Mouse (Mus musculus): ENCODE data around the gene Mdm4. TPM values are rescaled to one million over a fixed set of nuclear protein-coding genes. Genes with fewer than 3 reads are reported as not detected.
"Not testable (repeated sequence)": the region's sequence is repeated elsewhere in the genome, so short reads cannot be mapped to it uniquely, and the experiment has no call there.

Gene Mdm4
- polyA plus RNA-seq, 1 experiment from 2014 or later: 36.5 TPM

DNA sequence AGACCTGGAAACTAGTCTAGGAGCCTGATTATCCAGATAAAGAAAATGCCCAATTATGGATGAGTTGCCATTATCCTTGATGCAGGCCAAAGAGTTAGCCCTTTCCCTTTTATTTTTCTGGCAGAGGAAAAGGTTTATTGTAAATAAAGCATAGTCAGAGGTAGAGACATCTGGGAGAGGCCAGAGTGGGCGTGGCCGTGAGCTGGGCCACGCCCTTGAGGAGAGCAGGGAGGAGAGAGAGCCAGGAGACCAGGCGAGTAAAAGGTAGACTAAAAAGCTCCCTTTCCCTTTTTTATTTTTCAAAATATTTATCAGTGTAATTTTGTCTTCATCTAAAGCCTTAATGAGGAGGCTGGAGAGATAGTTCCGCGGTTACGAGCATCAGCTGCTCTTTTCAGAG lies 2.4 kb downstream of the Mdm4 start:
- Histone ChIP-seq H3K4me3 (ENCODE audit: low read depth, low read length) (no peak overlapping the region), H3K9me3 (ENCODE audit: control insufficient read depth, low read length) (no peaks in the 10 kb centered on the region), H3K4me2 (no peak overlapping the region), H3K36me3 (ENCODE audit: control insufficient read depth, insufficient read depth, low read length) (no peaks in the 10 kb centered on the region), H3K4me1 (ENCODE audit: control insufficient read depth, insufficient read depth, low read length) (peaks cover 10% of the 10 kb centered on the region), H3K27me3 (ENCODE audit: control insufficient read depth, insufficient read depth, low read length) (no peaks in the 10 kb centered on the region), H3K9ac (ENCODE audit: low read length) (no peak overlapping the region), H3K27ac (ENCODE audit: low read depth, low read length) (no peak overlapping the region)
- no peak for DNase-seq (ENCODE audit: low spot score, missing footprints)
- 30% methylated on average over 7 of the region's 7 CpGs for WGBS
- ATAC-seq (ENCODE audit: low FRiP score): no peak

DNA sequence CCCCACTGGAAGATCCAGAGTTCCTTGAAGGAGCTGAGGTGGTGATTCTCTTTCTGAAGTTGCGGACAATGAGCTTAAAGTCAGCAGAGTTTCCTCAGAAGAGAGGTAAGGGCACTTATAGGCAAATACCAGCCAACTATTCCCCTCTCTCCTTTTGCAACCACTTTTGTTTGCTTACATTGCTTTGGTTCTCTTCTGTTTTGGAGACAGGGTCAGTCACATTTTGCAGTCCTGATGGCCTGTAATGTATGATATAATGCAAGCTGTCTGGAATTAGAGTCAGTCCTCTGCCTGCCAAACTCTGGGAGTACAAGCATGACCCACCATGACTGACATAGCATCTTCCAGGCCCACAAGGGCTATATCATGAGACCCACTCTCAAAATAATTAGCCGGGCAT lies 3.2 kb downstream of the Mdm4 start:
- Histone ChIP-seq H3K36me3 (ENCODE audit: control insufficient read depth, insufficient read depth, low read length) (no peaks in the 10 kb centered on the region), H3K9ac (ENCODE audit: low read length) (no peak overlapping the region), H3K4me3 (ENCODE audit: low read depth, low read length) (no peak overlapping the region), H3K27ac (ENCODE audit: low read depth, low read length) (no peak overlapping the region), H3K4me1 (ENCODE audit: control insufficient read depth, insufficient read depth, low read length) (peaks cover 6% of the 10 kb centered on the region), H3K4me2 (no peak overlapping the region), H3K27me3 (ENCODE audit: control insufficient read depth, insufficient read depth, low read length) (no peaks in the 10 kb centered on the region), H3K9me3 (ENCODE audit: control insufficient read depth, low read length) (no peaks in the 10 kb centered on the region)
- WGBS: 94% methylated on average over 2 of the region's 2 CpGs
- DNase-seq (ENCODE audit: low spot score, missing footprints) (peak; percentile 76), ATAC-seq (ENCODE audit: low FRiP score) (no peak)

DNA sequence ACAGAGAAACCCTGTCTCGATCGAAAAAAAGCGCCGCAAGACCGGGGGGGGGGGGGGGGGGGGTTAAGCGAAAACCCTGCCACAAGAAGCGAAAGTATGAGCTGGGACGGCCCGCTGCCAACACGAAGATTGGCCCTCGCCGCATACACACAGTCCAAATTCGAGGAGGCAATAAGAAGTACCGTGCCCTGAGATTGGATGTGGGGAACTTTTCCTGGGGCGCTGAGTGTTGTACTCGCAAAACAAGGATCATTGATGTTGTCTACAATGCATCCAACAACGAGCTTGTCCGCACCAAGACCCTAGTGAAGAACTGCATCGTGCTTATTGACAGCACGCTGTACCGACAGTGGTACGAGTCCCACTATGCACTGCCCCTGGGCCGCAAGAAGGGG lies 4.6 kb downstream of the Mdm4 start:
- not testable (repeated sequence) for H3K36me3 ChIP-seq (ENCODE audit: control insufficient read depth, insufficient read depth, low read length); H3K27ac ChIP-seq (ENCODE audit: low read depth, low read length); H3K4me1 ChIP-seq (ENCODE audit: control insufficient read depth, insufficient read depth, low read length); ATAC-seq (ENCODE audit: low FRiP score); H3K9me3 ChIP-seq (ENCODE audit: control insufficient read depth, low read length); H3K27me3 ChIP-seq (ENCODE audit: control insufficient read depth, insufficient read depth, low read length)
- peak; percentile 80 for DNase-seq (ENCODE audit: low spot score, missing footprints)
- WGBS: 39% methylated on average over 23 of the region's 23 CpGs
- Histone ChIP-seq H3K4me3 (ENCODE audit: low read depth, low read length) (peak overlapping the region; percentile 85), H3K4me2 (peak overlapping the region; percentile 67; the same call in 1 of the 2 replicates), H3K9ac (ENCODE audit: low read length) (peak overlapping the region; percentile 97; the same call in 1 of the 2 replicates)

DNA sequence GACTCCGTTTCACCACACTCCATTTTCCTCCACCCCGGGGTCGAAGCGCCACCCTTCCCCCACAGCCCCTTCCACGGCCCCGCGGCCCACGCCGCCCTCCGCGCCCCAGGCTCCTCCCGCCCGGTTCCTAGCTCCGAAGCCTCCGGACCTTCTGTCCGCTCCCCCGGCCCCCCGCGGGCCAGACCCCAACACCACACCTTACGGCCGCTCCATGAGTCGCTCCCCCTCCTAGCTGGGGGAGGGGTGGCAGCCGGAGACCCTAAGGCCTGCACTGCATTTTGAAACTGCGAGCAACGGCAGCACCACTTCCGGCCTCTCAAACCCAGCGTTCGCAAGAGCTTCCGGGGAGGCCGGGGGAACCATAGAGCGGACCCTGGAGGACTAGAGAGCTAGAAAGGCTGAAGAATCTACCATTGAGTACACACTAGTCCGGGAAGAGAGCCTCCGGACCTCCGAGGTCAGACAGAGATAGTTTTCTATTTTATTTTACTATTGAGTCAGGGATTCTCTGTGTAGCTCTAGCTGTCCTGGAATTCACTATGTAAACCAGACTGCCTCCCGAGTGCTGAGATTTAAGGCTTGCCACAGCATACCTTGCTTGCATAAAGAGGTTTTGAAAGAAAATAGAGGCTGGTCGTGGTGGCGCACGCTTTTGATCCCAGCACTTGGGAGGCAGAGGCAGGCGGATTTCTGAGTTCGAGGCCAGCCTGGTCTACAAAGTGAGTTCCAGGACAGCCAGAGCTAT lies 5.1 kb downstream of the Mdm4 start:
- no peaks in the 10 kb centered on the region for H3K36me3 ChIP-seq (ENCODE audit: control insufficient read depth, insufficient read depth, low read length)
- peak overlapping the region; percentile 67 for H3K4me2 ChIP-seq
- WGBS: 0% methylated on average over 40 of the region's 40 CpGs
- H3K9me3 ChIP-seq (ENCODE audit: control insufficient read depth, low read length): no peaks in the 10 kb centered on the region
- peak overlapping the region; percentile 85 for H3K4me3 ChIP-seq (ENCODE audit: low read depth, low read length)
- peak overlapping the region; percentile 87 for H3K27ac ChIP-seq (ENCODE audit: low read depth, low read length)
- ATAC-seq (ENCODE audit: low FRiP score) (peak; percentile 95), DNase-seq (ENCODE audit: low spot score, missing footprints) (peak; percentile 98)
- peaks cover 6% of the 10 kb centered on the region for H3K4me1 ChIP-seq (ENCODE audit: control insufficient read depth, insufficient read depth, low read length)
- no peaks in the 10 kb centered on the region for H3K27me3 ChIP-seq (ENCODE audit: control insufficient read depth, insufficient read depth, low read length)
- peak overlapping the region; percentile 97 for H3K9ac ChIP-seq (ENCODE audit: low read length)

DNA sequence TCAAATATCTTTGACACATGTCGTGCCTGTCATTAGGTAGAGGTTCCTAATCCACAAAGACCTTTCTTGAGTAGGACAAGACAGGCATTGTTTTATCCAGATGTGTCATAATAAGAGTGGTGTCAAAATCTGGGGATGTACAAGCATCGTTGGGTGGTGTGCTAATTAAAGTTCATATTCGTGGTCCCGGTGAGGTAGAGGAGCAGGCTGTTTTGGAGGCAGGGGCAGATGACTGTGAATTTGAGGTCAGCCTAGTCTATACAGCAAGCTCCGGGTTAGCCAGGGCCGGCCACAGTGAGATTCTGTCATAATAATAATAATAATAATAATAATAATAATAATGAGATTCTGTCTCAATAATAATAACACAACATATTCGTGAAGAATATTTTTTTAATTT lies 5.9 kb downstream of the Mdm4 start:
- no peaks in the 10 kb centered on the region for H3K9me3 ChIP-seq (ENCODE audit: control insufficient read depth, low read length)
- no peak overlapping the region for H3K27ac ChIP-seq (ENCODE audit: low read depth, low read length)
- ATAC-seq (ENCODE audit: low FRiP score) (peak; percentile 30; the same call in 1 of the 2 replicates), DNase-seq (ENCODE audit: low spot score, missing footprints) (peak; percentile 73)
- H3K4me2 ChIP-seq: peak overlapping the region; percentile 67
- WGBS: 39% methylated on average over 7 of the region's 7 CpGs
- peak overlapping the region; percentile 97 for H3K9ac ChIP-seq (ENCODE audit: low read length)
- peaks cover 6% of the 10 kb centered on the region for H3K4me1 ChIP-seq (ENCODE audit: control insufficient read depth, insufficient read depth, low read length)
- H3K36me3 ChIP-seq (ENCODE audit: control insufficient read depth, insufficient read depth, low read length): no peaks in the 10 kb centered on the region
- H3K27me3 ChIP-seq (ENCODE audit: control insufficient read depth, insufficient read depth, low read length): no peaks in the 10 kb centered on the region
- peak overlapping the region; percentile 85 for H3K4me3 ChIP-seq (ENCODE audit: low read depth, low read length)

DNA sequence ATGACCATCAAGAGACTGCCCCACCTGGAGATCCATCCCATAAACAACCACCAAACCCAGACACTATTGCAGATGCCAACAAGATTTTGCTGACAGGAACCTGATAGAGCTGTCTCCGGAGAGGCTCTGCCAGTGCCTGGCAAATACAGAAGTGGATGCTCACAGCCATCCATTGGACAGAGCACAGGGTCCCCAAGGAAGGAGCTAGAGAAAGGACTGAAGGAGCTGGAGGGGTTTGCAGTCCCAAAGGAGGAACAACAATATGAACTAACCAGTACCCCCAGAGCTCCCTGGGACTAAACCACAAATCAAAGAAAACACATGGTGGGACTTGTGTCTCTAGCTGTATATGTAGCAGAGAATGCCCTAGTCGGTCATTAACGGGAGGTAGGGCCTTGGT lies 6.6 kb downstream of the Mdm4 start:
- not testable (repeated sequence) for H3K9ac ChIP-seq (ENCODE audit: low read length); H3K4me3 ChIP-seq (ENCODE audit: low read depth, low read length); H3K4me1 ChIP-seq (ENCODE audit: control insufficient read depth, insufficient read depth, low read length); H3K36me3 ChIP-seq (ENCODE audit: control insufficient read depth, insufficient read depth, low read length); H3K27ac ChIP-seq (ENCODE audit: low read depth, low read length); H3K27me3 ChIP-seq (ENCODE audit: control insufficient read depth, insufficient read depth, low read length); H3K9me3 ChIP-seq (ENCODE audit: control insufficient read depth, low read length); ATAC-seq (ENCODE audit: low FRiP score)
- WGBS: 93% methylated on average over 3 of the region's 3 CpGs
- peak overlapping the region; percentile 67; the same call in 1 of the 2 replicates for H3K4me2 ChIP-seq
- DNase-seq (ENCODE audit: low spot score, missing footprints): peak; percentile 61

DNA sequence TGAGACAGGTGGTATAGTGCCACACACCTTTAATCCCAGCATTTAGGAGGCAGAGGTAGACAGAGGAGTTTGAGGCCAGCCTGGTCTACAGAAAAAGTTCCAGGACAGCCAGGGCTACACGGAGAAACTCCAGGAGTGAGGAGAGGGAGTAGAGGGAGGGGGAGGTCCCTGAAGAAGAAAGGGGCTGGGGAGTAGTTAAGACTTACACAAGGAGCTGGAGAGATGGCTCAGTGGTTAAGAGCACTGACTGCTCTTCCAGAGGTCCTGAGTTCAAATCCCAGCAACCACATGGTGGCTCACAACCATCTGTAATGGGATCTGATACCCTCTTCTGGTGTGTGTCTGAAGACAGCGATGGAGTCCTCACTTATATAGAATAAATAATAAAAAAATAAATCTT lies 8.4 kb downstream of the Mdm4 start:
- not testable (repeated sequence) for H3K27ac ChIP-seq (ENCODE audit: low read depth, low read length); H3K27me3 ChIP-seq (ENCODE audit: control insufficient read depth, insufficient read depth, low read length); H3K4me2 ChIP-seq; H3K9me3 ChIP-seq (ENCODE audit: control insufficient read depth, low read length); H3K4me1 ChIP-seq (ENCODE audit: control insufficient read depth, insufficient read depth, low read length); H3K9ac ChIP-seq (ENCODE audit: low read length); ATAC-seq (ENCODE audit: low FRiP score); H3K36me3 ChIP-seq (ENCODE audit: control insufficient read depth, insufficient read depth, low read length); H3K4me3 ChIP-seq (ENCODE audit: low read depth, low read length)
- DNase-seq (ENCODE audit: low spot score, missing footprints): peak; percentile 53
- WGBS: 100% methylated on average over 2 of the region's 2 CpGs

DNA sequence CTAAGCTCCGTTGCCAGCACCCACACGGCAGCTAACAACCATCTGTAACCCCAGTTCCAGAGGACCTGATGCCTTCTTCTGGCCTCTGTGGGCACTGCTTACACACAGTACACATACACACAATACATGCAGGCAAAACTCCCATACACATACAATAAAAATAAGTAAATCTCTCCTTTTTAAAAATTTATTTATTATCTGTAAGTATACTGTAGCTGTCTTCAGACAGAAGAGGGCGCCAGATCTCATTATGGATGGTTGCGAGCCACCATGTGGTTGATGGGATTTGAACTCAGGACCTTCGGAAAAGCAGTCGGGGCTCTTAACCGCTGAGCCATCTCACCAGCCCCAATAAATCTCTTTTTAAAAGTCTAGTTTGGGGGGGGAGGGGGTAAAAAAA lies 9.0 kb downstream of the Mdm4 start:
- DNase-seq (ENCODE audit: low spot score, missing footprints) (peak; percentile 75), ATAC-seq (ENCODE audit: low FRiP score) (no peak)
- Histone ChIP-seq H3K36me3 (ENCODE audit: control insufficient read depth, insufficient read depth, low read length) (peaks cover 11% of the 10 kb centered on the region; the same call in 1 of the 2 replicates), H3K9me3 (ENCODE audit: control insufficient read depth, low read length) (no peaks in the 10 kb centered on the region), H3K9ac (ENCODE audit: low read length) (no peak overlapping the region), H3K4me3 (ENCODE audit: low read depth, low read length) (no peak overlapping the region), H3K27me3 (ENCODE audit: control insufficient read depth, insufficient read depth, low read length) (no peaks in the 10 kb centered on the region), H3K4me1 (ENCODE audit: control insufficient read depth, insufficient read depth, low read length) (peaks cover 6% of the 10 kb centered on the region), H3K4me2 (no peak overlapping the region), H3K27ac (ENCODE audit: low read depth, low read length) (no peak overlapping the region)
- WGBS: 97% methylated on average over 7 of the region's 7 CpGs

DNA sequence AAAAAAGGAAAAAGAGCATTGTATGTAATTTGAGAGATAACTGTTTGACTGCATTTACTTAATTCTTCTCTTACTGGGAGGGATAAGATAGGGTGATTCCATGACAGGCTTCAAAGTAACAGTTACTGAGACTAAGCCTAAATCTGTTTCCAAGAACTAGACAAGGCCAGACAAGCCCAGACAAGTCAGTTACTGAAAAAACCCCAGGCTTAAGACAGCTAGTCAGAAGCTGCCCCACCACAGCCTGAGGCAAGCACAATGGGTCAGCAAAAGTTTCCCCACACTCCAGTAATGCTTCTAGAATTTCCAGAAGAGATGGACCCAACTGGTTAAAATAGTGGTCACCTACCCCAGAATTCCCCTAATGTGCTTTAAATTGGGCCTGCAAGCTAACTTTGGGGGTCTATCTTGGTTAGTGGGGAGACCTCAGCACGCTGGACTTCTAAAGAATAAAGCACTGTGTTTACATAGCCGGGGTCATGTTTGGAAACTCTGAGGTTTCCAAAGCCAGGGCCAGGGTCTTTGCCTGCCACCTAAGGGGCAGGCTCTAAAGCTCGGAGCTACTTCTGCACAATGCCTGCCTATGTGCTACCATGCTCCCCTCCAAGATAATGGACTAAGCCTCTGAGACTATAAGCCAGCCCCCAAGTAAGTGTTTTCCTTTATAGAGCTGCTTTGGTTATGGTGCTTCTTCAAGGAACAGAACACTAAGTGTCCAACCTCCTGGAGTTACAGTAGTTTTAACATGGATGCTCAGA lies 10.0 kb downstream of the Mdm4 start:
- no peaks in the 10 kb centered on the region for H3K9me3 ChIP-seq (ENCODE audit: control insufficient read depth, low read length)
- H3K4me1 ChIP-seq (ENCODE audit: control insufficient read depth, insufficient read depth, low read length): peaks cover 6% of the 10 kb centered on the region
- H3K9ac ChIP-seq (ENCODE audit: low read length): no peak overlapping the region
- 66% methylated on average over 3 of the region's 3 CpGs for WGBS
- no peak overlapping the region for H3K4me2 ChIP-seq
- ATAC-seq (ENCODE audit: low FRiP score) (no peak), DNase-seq (ENCODE audit: low spot score, missing footprints) (peak; percentile 82)
- no peaks in the 10 kb centered on the region for H3K27me3 ChIP-seq (ENCODE audit: control insufficient read depth, insufficient read depth, low read length)
- peaks cover 12% of the 10 kb centered on the region; the same call in 1 of the 2 replicates for H3K36me3 ChIP-seq (ENCODE audit: control insufficient read depth, insufficient read depth, low read length)
- no peak overlapping the region; the same call in 1 of the 2 replicates for H3K27ac ChIP-seq (ENCODE audit: low read depth, low read length)
- H3K4me3 ChIP-seq (ENCODE audit: low read depth, low read length): no peak overlapping the region
